Mouse (Mus musculus) brain, embryonic 14.5 days (tissue): ENCODE measurements at regions not wholly inside any gene's neighbourhood (a gene's known extent, or its start where the extent isn't known, plus 50 kb on each side); places are given as distances from the start of the nearest gene placed in this dataset.

Experiments
- DNase-seq: peaks from one replicate; pipeline ENCODE4 v3.0.0-alpha.2; 2011; ENCODE audit warnings: low read depth
- CTCF ChIP-seq: fragments of 200-500 bp; IDR thresholded peaks from 2 replicates; pipeline ENCODE4 v1.5.1; 2012; ENCODE audit warnings: inconsistent platforms, mild to moderate bottlenecking, moderate library complexity, borderline replicate concordance; ENCODE audit not compliant: insufficient read depth, insufficient read length; ENCODE audit errors: extremely low read depth
- POLR2A ChIP-seq: fragments of 200-500 bp; IDR thresholded peaks from 2 replicates; pipeline ENCODE4 v1.6.1; 2012; ENCODE audit warnings: mild to moderate bottlenecking, inconsistent platforms, borderline replicate concordance; ENCODE audit not compliant: poor library complexity, insufficient read depth, insufficient read length, severe bottlenecking; ENCODE audit errors: extremely low read depth

DNA sequence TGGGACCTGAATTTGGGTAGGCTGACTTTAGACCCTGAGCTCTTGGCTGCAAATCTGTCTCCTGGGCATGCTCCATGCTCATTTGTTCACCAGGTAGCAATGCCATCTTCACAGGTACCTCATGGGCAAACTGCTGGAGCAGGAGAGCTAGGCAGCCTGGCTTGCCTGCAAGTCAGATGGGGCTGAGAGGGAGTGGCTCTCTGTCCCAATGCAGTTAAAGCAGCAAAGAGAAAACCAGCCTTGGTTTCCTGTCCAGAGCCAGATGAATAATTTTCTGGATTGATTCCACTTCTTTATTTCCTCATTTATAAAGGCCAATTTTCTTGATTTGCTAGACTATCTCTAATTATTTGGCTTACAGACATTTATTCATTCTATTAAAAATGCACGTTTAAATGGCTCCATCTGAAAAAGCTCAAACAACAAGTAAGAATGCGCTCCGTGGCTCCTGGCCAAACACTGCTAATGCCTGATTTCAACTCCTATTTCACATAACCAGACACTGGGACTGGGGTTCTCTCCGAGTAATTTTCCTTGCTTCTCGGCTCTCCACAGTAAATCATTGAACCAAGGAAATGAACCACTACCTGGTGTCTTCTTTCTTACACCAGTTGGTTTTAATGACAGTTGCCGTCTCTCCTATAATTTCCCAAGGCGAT is 60.5 kb downstream of the Rsl24d1 start:
- no peak for TF ChIP-seq POLR2A
- TF ChIP-seq CTCF: no peak
- DNase-seq: peak; percentile 47

- no peak for DNase-seq
- no peak for TF ChIP-seq POLR2A
- TF ChIP-seq CTCF: no peak
These were observed 63.4 kb downstream of the Rsl24d1 start for GRCm38 (mm10) chr9:73176645-73177044.

DNA sequence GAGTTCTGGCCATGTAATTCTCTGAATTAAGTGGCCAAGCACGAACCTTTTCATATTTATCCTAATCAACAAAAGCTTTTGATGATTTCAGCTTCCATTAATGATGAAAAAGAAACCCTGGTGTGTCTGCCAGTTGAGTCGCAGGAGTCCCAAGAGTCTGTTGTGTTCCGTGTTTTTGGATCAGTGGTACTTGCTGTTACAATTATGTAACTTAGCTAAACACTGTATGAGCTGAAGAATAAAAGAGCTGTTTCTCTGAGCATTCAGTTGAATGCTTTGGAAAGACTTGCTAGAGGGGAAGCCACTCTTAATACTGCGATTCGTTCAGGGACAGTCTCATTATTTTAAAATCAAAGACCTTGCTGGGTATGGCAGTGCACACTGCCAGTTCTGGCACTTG is 70.1 kb downstream of the Rsl24d1 start:
- TF ChIP-seq POLR2A (no peak), CTCF (no peak)
- peak; percentile 36 for DNase-seq

DNA sequence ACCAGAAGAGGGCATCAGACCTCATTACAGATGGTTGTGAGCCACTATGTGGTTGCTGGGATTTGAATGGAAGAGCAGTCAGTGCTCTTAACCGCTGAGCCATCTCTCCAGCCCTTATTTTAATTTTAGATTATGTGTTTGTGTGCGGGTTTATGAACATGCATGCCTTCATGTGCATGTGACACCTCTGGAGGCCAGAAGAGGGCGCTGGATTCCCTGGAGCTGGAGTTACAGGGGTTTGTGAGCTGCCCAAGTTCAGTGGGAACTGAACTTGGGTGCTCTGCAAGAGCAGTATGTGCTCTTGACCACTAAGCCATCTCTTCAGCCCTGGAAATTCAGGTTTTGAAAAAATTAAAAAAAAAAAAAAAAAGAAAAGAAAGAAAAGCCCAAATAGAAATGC is 71.7 kb downstream of the Rsl24d1 start:
- TF ChIP-seq POLR2A (no peak), CTCF (peak; percentile 32; the same call in 1 of the 2 replicates)
- no peak for DNase-seq

DNA sequence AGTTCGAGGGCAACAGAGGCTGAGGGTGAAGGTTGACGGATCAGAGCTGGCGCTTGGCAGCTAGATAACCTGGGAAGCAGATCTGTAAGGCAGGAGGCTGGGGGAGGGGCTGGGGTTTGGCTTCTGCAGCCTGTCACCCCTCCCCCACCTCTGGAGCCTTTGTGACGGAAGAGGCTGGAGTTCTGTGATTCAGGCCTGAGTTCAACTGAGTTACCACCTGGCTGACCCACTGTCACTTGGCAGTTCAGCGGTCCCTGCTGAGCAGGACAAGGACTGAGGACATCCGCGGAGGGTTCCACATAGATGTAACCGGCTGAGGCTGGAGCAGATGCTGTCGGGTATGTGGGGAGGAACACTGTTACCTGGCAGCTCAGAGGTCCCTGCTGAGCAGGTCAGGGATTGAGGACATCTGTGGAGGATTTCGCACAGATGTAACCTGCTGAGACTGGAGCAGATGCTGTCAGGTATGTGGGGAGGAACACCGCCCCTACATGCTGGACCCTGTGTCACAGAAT is 79.1 kb downstream of the Rsl24d1 start:
- TF ChIP-seq CTCF: no peak
- TF ChIP-seq POLR2A: no peak
- DNase-seq: peak; percentile 43

DNA sequence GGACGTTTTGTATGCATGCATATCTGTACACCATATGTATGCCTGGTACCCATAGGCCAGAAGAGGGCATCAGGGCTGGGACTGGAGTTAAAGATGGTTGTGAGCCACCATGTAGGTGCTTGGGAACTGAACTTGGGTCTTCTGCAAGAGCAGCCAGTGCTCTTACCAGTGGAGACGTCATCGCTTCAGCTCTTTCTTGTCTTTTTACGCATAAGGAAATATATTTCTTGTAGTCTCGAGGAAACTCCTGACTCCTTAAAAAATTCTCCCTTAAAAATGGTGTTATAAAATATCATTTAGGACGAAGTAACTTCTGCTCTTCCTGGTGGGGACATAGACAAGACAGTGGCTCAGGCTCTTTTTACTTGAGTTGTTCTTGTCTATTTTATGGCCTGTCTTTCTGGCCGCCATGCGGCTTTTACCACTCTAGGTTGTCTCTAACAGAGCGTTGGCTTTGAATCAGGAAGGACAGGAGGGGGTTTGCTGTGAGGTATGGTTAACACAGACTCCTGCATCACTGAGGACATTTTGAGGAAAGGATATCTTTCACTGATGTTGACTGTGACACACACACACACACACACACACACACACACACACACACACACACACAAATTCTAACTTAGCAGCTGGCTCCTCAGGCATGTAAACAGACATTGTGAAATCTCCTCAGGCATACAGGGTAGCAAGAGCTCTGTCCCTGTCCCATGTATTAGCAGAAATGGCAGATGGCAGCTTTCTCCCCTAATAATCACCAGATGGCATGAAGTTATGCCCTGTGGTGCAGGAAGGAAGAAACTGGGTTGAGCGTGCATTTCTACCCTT is 85.2 kb downstream of the Rsl24d1 start:
- DNase-seq: peak; percentile 73
- TF ChIP-seq POLR2A (no peak), CTCF (no peak)

GRCm38 (mm10) chr9:73223111-73223510 is 109.9 kb downstream of the Rsl24d1 start:
- no peak for DNase-seq
- no peak for TF ChIP-seq POLR2A
- TF ChIP-seq CTCF: no peak

DNA sequence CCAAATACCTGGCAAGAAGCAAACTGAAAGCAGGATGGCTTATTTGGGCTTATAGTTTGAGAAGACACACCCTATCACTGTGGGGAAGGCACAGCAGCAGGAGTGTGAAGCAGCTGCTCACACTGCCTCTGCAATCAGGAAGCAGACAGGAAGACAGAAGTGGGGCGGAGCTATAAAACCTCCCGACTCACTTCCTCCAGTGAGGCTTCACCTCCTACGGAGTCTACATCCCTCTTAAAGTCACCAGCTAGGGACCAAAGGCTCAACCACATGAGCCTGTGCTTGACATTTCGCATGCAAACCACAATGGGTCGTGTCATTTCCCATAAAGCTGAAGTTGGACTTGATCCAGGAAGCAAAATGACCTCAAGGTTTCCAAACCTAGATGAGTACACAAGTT is 127.0 kb downstream of the Rsl24d1 start:
- TF ChIP-seq CTCF (no peak), POLR2A (no peak)
- no peak for DNase-seq

DNA sequence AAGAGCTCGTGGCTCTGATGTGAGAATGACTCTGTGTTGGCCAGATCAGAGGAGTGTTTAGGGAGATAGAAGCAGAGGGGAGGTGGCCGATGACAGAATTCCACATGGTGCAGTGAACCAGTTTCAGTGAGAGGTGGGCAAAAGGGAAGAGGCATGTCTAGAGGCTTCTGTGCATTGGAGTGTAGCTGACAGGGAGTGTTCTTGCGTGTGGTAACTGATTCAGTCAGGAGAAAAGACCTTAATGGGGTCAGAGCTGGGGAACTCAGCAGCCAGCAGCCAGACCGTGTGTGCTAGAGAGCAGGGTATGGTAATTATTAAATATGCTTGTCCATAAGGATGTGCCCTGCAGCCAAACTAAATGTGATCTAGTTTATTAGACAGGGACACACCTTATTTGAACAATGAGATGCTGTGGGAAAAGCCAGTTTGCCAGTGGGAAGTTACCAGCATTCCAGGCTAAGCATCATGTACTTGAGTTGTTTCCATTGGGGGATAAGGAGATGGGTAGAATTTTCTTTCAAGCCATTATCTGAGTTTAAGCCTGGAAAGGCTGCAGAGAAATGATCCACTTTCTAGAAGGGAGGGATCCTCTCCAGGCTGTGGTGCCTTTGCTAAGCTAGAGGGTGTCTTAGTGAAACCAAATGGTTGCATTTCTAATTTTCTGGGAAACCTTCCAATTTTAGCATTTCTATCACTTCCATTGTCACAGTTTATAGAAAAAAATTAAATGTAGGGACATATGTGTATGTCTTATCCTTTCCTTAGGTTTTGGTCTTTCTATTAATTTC is 129.5 kb downstream of the Rsl24d1 start:
- peak; percentile 20 for DNase-seq
- TF ChIP-seq POLR2A (no peak), CTCF (no peak)

DNA sequence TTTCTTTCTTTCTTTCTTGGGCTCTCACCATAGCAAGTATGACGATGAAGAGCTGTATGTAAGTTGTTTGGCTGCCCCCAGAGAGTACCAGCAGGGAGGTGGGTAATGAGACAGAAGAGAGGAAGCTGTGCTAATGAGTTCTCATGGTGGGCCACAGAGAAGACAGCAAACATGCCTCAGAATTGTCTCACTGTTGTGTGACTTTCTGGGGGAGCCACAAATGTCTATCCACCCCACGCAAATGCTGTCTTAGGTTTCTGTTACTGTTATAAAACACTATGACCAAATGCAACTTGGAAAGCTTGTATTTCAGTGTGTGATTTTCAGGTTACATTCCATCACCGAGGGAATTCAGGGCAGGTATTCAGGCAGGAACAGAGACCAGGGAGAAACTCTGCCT is 131.0 kb downstream of the Rsl24d1 start:
- no peak for DNase-seq
- no peak for TF ChIP-seq POLR2A
- TF ChIP-seq CTCF: no peak

DNA sequence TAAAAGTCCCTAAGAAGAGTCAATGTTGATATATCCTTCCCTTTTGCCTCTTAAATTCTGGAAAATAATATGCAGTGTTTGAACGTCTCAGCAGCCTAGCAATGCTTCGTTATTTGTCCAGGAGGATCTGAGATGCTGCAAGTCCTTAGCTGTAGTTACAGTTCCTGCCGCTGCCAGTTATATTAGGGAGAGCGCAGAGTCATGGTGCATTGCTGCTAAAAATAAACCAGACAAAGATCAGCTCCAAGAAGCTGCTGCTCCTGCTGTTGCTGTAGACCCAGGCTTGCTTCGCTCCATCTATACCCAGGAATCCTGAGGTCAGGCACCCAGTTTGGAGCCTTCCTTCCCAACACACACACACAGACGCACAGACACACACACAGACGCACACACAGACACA is 132.3 kb downstream of the Rsl24d1 start:
- DNase-seq: peak; percentile 66
- TF ChIP-seq POLR2A (no peak), CTCF (no peak)

GRCm38 (mm10) chr9:73258171-73258570 is 144.9 kb downstream of the Rsl24d1 start:
- peak; percentile 79 for DNase-seq
- TF ChIP-seq POLR2A: no peak
- TF ChIP-seq CTCF: no peak

DNA sequence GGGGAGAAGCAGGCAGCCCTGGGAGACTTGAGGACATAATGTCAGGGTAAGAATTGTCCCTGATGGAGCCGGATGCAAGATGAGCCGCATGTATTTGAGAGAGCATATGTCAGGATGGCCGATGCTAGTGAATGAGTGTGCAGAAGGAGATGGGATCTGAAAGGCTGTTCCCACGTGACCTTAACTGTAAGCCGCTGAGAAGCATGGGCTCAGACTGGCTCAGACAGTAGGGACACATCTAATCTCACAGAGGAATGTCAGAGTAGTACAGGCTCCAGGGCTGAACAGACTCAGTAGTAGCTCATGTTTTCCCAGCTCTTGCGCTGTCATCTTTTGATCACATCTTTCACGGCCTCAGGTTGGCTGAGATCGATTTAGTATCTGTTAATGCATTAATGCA is 145.4 kb downstream of the Rsl24d1 start:
- TF ChIP-seq POLR2A: no peak
- TF ChIP-seq CTCF: no peak
- peak; percentile 12 for DNase-seq
